9 mouse cellular contexts compared by ENCODE assay signal in genomic region chr5:107295061-107295816, GRCm38 (mm10). TPM values are rescaled to one million over a fixed set of nuclear protein-coding genes. Genes with fewer than 3 reads are reported as not detected.
DNase-seq lines count a peak whose midpoint lies in the region; ATAC-seq and TF ChIP-seq lines count a peak whose summit lies in the region.
"Had no signal": no experiment of that assay in that cellular context is flagged by ENCODE, and none has a peak within 500 bp of the region (broad histone marks: within the 10 kb centered on the region; RNA-seq: fewer than 3 reads in every experiment).

No protein-coding gene starts in this region.

- no peak for TF ChIP-seq EP300 in stomach, postnatal 0 days (optimal IDR thresholded peaks at IDR 0.05)

- no peak overlapping the region for H3K4me3 ChIP-seq in intestine, embryonic 16.5 days (ENCODE audit: low read length)
- no peak overlapping the region for H3K4me3 ChIP-seq in stomach, postnatal 0 days (ENCODE audit: low read depth, low read length)
- no peak overlapping the region for H3K4me3 ChIP-seq in hindbrain, embryonic 11.5 days (ENCODE audit: low read depth, low read length)

- H3K9me3 ChIP-seq in intestine, embryonic 16.5 days (ENCODE audit: control insufficient read depth, low read length), result no peaks in the 10 kb centered on the region
- H3K9me3 ChIP-seq in stomach, postnatal 0 days (ENCODE audit: control insufficient read depth, low read length), result no peaks in the 10 kb centered on the region
- no peaks in the 10 kb centered on the region for H3K9me3 ChIP-seq in hindbrain, embryonic 11.5 days (ENCODE audit: control insufficient read depth, low read length)

- H3K4me1 ChIP-seq in intestine, embryonic 16.5 days (ENCODE audit: control insufficient read depth, insufficient read depth, low read length), result peaks cover 8% of the 10 kb centered on the region
- peaks cover 6% of the 10 kb centered on the region for H3K4me1 ChIP-seq in stomach, postnatal 0 days (replicated peaks; ENCODE audit: control insufficient read depth, insufficient read depth)
- H3K4me1 ChIP-seq in hindbrain, embryonic 11.5 days (replicated peaks; ENCODE audit: control insufficient read depth, insufficient read depth, low read length), result no peaks in the 10 kb centered on the region

- no peaks in the 10 kb centered on the region for H3K27me3 ChIP-seq in intestine, embryonic 16.5 days (replicated peaks; ENCODE audit: control insufficient read depth, insufficient read depth, low read length)
- H3K27me3 ChIP-seq in stomach, postnatal 0 days (ENCODE audit: control insufficient read depth, insufficient read depth, low read length), result no peaks in the 10 kb centered on the region
- H3K27me3 ChIP-seq in hindbrain, embryonic 11.5 days (ENCODE audit: control insufficient read depth, insufficient read depth, low read length), result no peaks in the 10 kb centered on the region

- DNase-seq in kidney, postnatal 36 days, result peak; percentile 54 to 59
- no peak for DNase-seq in kidney, adult 9 months
- peak; percentile 81 to 91 for DNase-seq in adrenal gland, adult 18-20 months (ENCODE audit: low spot score in 2 of 2)
- DNase-seq in stomach, postnatal 0 days (ENCODE audit: low spot score), result peak; percentile 62
- no peak for DNase-seq in right cerebral cortex, postnatal 4 days
- no peak for DNase-seq in heart, postnatal 10 days
- no peak for DNase-seq in hindbrain, embryonic 11.5 days (ENCODE audit: low spot score)

- no peak overlapping the region for H3K4me2 ChIP-seq in intestine, embryonic 16.5 days (ENCODE audit: low read depth, low read length)
- H3K4me2 ChIP-seq in stomach, postnatal 0 days (replicated peaks; ENCODE audit: low read depth), result no peak overlapping the region
- H3K4me2 ChIP-seq in hindbrain, embryonic 11.5 days (replicated peaks; ENCODE audit: low read depth, low read length), result no peak overlapping the region

- TF ChIP-seq CTCF in stomach, postnatal 0 days (IDR thresholded peaks at IDR 0.05; ENCODE audit: low read depth), result no peak

- no peak overlapping the region for H3K27ac ChIP-seq in intestine, embryonic 16.5 days (ENCODE audit: low read length)
- 0 out of 2 replicates have a peak overlapping the region, but pooled peaks have one; percentile 5 for H3K27ac ChIP-seq in stomach, postnatal 0 days (replicated peaks)
- H3K27ac ChIP-seq in hindbrain, embryonic 11.5 days (ENCODE audit: low read depth, low read length), result no peak overlapping the region

- intact Hi-C loops in heart, postnatal 10 days (cut with DNase I), result no loop called here

- ATAC-seq in intestine, embryonic 16.5 days, result peak; percentile 77
- peak; percentile 50; the same call in 1 of the 2 replicates for ATAC-seq in stomach, postnatal 0 days (ENCODE audit: low FRiP score, low TSS enrichment)
- no peak for ATAC-seq in hindbrain, embryonic 11.5 days (ENCODE audit: low FRiP score)
- ATAC-seq: forebrain, embryonic 16.5 days had no signal

- 38% methylated on average over 8 of the region's 8 CpGs for WGBS in intestine, embryonic 16.5 days
- 32% methylated on average over 8 of the region's 8 CpGs for WGBS in stomach, postnatal 0 days
- WGBS in hindbrain, embryonic 11.5 days, result 75% methylated on average over 8 of the region's 8 CpGs

- no peaks in the 10 kb centered on the region for H3K36me3 ChIP-seq in intestine, embryonic 16.5 days (ENCODE audit: control insufficient read depth, insufficient read depth, low read length)
- no peaks in the 10 kb centered on the region for H3K36me3 ChIP-seq in stomach, postnatal 0 days (ENCODE audit: control insufficient read depth, insufficient read depth, low read length)
- H3K36me3 ChIP-seq in hindbrain, embryonic 11.5 days (ENCODE audit: control insufficient read depth, insufficient read depth, low read length), result no peaks in the 10 kb centered on the region

- H3K9ac ChIP-seq in intestine, embryonic 16.5 days (ENCODE audit: low read depth, low read length), result no peak overlapping the region
- no peak overlapping the region for H3K9ac ChIP-seq in stomach, postnatal 0 days (ENCODE audit: low read length)
- H3K9ac ChIP-seq in hindbrain, embryonic 11.5 days (ENCODE audit: low read depth, low read length), result no peak overlapping the region

RNA-seq across cellular contexts. Expression of gene Tgfbr3, which starts 5.8 kb away (rescaled TPM):
- total RNA-seq in adrenal gland, adult 18-20 months (2021), result 100 to 1,000 TPM in 1 of 2 experiments, 10 to 100 TPM in 1; 91.0 to 172 TPM
- polyA plus RNA-seq in intestine, embryonic 16.5 days (2015; fragmentation: Nextera tagmentation; extraction: Ambion mirVana), result 14.6 and 14.9 TPM in 2 replicates
- 10.6 and 11.9 TPM in 2 replicates for polyA plus RNA-seq in stomach, postnatal 0 days (2015; fragmentation: Nextera tagmentation; extraction: Ambion mirVana)
- 10 to 100 TPM; 42.6 to 52.0 TPM for total RNA-seq in heart, postnatal 10 days (2021)
- polyA plus RNA-seq in hindbrain, embryonic 11.5 days (2014; fragmentation: Nextera tagmentation; extraction: Ambion mirVana), result 7.5 and 9.6 TPM in 2 replicates

RNA-seq across cellular contexts. Expression of gene Brdt, which starts 35.7 kb away (rescaled TPM):
- 1 to 10 TPM; 2.1 to 2.5 TPM for total RNA-seq in adrenal gland, adult 18-20 months (2021)
- polyA plus RNA-seq in intestine, embryonic 16.5 days (2015; fragmentation: Nextera tagmentation; extraction: Ambion mirVana), result 0.98 and 1.0 TPM in 2 replicates
- polyA plus RNA-seq in stomach, postnatal 0 days (2015; fragmentation: Nextera tagmentation; extraction: Ambion mirVana), result 1.1 and 1.3 TPM in 2 replicates
- total RNA-seq in heart, postnatal 10 days (2021), result 1 to 10 TPM; 1.0 to 1.2 TPM
- polyA plus RNA-seq in hindbrain, embryonic 11.5 days (2014; fragmentation: Nextera tagmentation; extraction: Ambion mirVana), result 1.2 and 2.1 TPM in 2 replicates

Comparison
In these comparisons a context has a peak if more than half of its experiments do, and no peak if none do; other contexts are left out.
1. DNase-seq: peak in kidney, postnatal 36 days (2 of 2), adrenal gland, adult 18-20 months (2 of 2) and stomach, postnatal 0 days (single experiment); none in kidney, adult 9 months (single experiment), right cerebral cortex, postnatal 4 days (single experiment), heart, postnatal 10 days (0 of 2) and hindbrain, embryonic 11.5 days (single experiment).